Mouse (Mus musculus) intestine, embryonic 15.5 days (tissue): ENCODE data around the gene Hmgcll1. TPM values are rescaled to one million over a fixed set of nuclear protein-coding genes. Genes with fewer than 3 reads are reported as not detected.

Experiments
- polyA plus RNA-seq: library from polyadenylated mRNA; unstranded; fragments of >200 nt; fragmentation: Nextera tagmentation; extraction: Ambion mirVana; gene quantifications from 2 replicates; pipeline ENCODE4 v1.2.1, GENCODE M21; 2015

Hmgcll1 gene
- polyA plus RNA-seq, 1 experiment from 2014 or later = 1.2 TPM

Other genes with a start within 250 kb of the Hmgcll1 start
- gene Bmp5, start 239.5 kb upstream of the Hmgcll1 start, polyA plus RNA-seq = 8.6 and 9.0 TPM in 2 replicates
- not detected in 2 replicates for gene Gfral, start 198.8 kb downstream of the Hmgcll1 start, polyA plus RNA-seq